Mouse (Mus musculus): Measurements from ENCODE around the gene Tnfrsf11a. TPM values are rescaled to one million over a fixed set of nuclear protein-coding genes. Genes with fewer than 3 reads are reported as not detected.
A peak's percentile ranks its signal among the peaks of the same experiment; 100 is the strongest.

Gene Tnfrsf11a
- polyA plus RNA-seq, 1 experiment: 4.0 TPM

DNA sequence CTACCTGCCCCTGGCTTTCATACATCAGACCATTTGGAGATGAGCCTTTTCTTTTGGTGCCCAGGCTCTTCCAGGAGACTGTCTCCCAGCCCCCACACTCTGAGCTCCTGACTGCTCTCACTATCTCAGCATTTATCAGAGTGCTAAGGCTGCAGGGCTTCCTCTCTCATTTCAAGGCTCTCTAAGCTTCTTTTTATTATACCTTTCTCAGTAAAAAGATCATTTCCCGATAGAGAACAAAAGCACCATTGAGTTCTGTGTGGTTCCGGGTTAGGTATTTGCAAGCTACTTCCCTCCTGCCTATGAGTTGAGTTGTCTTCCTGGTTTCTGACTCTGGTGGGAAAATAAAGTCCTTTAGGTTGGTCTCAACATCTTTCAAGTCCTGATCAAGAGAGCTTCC, 103.0 kb downstream of the Tnfrsf11a start:
- no peak overlapping the region for H3K4me3 ChIP-seq (ENCODE audit: insufficient read depth, low read length)
- no peak overlapping the region for H3K27ac ChIP-seq (ENCODE audit: insufficient read depth, low read length)
- no peaks in the 10 kb centered on the region for H3K4me1 ChIP-seq (ENCODE audit: control insufficient read depth, insufficient read depth, low read length)
- TF ChIP-seq CTCF (IDR thresholded peaks at IDR 0.05; ENCODE audit: extremely low read depth, insufficient read depth, low read length) (no peak), POLR2A (IDR thresholded peaks at IDR 0.05; ENCODE audit: extremely low read depth, insufficient read depth, low read length) (no peak)

DNA sequence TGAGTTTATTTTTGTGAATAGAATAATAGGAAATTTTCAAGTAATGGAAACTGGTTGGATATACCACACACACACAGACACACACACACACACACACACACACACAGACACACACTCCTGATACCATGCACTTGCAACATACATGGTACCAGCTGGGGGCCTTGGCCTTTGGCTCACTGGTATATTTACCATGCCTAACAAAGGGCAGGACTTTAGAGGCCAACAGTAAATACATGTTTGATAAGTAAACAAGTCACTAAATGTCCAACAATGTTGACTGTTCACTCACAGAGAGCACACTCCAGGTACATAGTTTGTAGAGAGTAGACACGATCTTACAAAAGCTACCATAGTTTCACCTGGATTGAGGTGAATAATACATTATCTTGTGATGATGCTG, 104.6 kb downstream of the Tnfrsf11a start:
- H3K4me3 ChIP-seq (ENCODE audit: insufficient read depth, low read length): no peak overlapping the region
- H3K27ac ChIP-seq (ENCODE audit: insufficient read depth, low read length): no peak overlapping the region
- TF ChIP-seq CTCF (IDR thresholded peaks at IDR 0.05; ENCODE audit: extremely low read depth, insufficient read depth, low read length) (no peak), POLR2A (IDR thresholded peaks at IDR 0.05; ENCODE audit: extremely low read depth, insufficient read depth, low read length) (no peak)
- H3K4me1 ChIP-seq (ENCODE audit: control insufficient read depth, insufficient read depth, low read length): no peaks in the 10 kb centered on the region

- no peak overlapping the region for H3K27ac ChIP-seq (ENCODE audit: insufficient read depth, low read length)
- H3K4me3 ChIP-seq (ENCODE audit: insufficient read depth, low read length): no peak overlapping the region
- no peak for TF ChIP-seq CTCF (IDR thresholded peaks at IDR 0.05; ENCODE audit: extremely low read depth, insufficient read depth, low read length)
- no peak for TF ChIP-seq POLR2A (IDR thresholded peaks at IDR 0.05; ENCODE audit: extremely low read depth, insufficient read depth, low read length)
Observed at GRCm38 (mm10) chr1:105885575-105885974, 105.1 kb downstream of the Tnfrsf11a start.

DNA sequence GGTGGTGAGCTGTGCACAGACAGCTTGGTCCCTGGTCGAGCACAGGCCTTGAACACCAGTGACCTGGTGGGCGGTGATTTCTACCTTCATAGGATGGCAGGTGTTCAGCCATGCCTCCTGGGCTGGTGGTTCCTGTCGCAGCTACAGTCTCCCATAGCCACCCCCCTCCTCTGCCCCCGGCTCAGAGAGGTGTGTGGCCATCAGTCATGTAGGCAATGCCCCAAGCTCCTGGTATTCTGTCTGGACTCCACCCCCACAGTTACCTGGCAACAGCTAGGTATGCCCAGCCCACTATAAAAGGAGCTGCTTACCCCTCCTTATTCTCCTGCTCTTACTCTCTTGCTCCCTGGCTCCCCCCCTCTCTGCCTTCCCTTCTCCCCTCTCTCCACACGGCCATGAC, 105.8 kb downstream of the Tnfrsf11a start:
- TF ChIP-seq POLR2A (IDR thresholded peaks at IDR 0.05; ENCODE audit: extremely low read depth, insufficient read depth, low read length) (no peak), CTCF (IDR thresholded peaks at IDR 0.05; ENCODE audit: extremely low read depth, insufficient read depth, low read length) (no peak)
- no peak overlapping the region for H3K27ac ChIP-seq (ENCODE audit: insufficient read depth, low read length)
- H3K4me3 ChIP-seq (ENCODE audit: insufficient read depth, low read length): no peak overlapping the region
- no peaks in the 10 kb centered on the region for H3K4me1 ChIP-seq (ENCODE audit: control insufficient read depth, insufficient read depth, low read length)

More at GRCm38 (mm10) chr1:105885575-105885974, 105.1 kb downstream of the Tnfrsf11a start:
- H3K4me1 ChIP-seq (ENCODE audit: control insufficient read depth, insufficient read depth, low read length): no peaks in the 10 kb centered on the region

DNA sequence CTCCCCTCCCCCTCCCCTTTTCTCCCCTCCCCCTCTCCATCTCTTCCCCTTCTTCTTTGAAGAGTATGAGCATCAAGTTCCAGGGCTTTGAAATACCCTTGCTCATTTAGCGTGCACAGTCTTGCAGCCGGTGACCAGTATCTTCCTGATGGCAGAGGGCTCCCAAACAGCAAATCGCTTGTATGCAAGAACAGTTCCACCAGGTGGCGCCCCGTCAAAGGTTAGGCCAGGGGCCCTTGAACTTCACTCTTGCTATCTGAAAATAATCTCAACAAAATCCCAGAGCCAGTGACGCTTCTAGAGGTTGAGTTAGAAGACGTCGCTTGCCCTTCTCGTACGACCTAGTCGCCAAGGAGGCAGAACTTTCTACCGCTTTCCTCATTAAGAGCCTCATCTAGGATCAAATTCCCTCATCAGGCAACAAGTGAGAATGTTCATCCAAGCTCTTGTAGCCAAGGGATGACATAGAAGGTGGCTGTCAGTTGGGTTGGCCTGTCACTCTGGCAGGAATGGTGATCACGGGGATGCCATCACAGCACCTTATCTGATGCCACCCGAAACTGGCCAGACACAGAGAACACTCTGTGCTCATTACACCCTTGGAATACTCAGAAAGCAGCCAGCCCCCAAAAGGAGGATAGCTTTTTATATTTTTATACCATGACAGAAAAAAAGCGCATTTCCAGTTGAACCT, 110.7 kb downstream of the Tnfrsf11a start:
- H3K4me3 ChIP-seq (ENCODE audit: insufficient read depth, low read length): no peak overlapping the region
- H3K4me1 ChIP-seq (ENCODE audit: control insufficient read depth, insufficient read depth, low read length): no peaks in the 10 kb centered on the region
- H3K27ac ChIP-seq (ENCODE audit: insufficient read depth, low read length): no peak overlapping the region
- peak; percentile 60 for TF ChIP-seq CTCF (IDR thresholded peaks at IDR 0.05; ENCODE audit: extremely low read depth, insufficient read depth, low read length)
- no peak for TF ChIP-seq POLR2A (IDR thresholded peaks at IDR 0.05; ENCODE audit: extremely low read depth, insufficient read depth, low read length)

GRCm38 (mm10) chr1:105895019-105895418, 114.5 kb downstream of the Tnfrsf11a start:
- no peak overlapping the region for H3K27ac ChIP-seq (ENCODE audit: insufficient read depth, low read length)
- no peaks in the 10 kb centered on the region for H3K4me1 ChIP-seq (ENCODE audit: control insufficient read depth, insufficient read depth, low read length)
- TF ChIP-seq POLR2A (IDR thresholded peaks at IDR 0.05; ENCODE audit: extremely low read depth, insufficient read depth, low read length) (no peak), CTCF (IDR thresholded peaks at IDR 0.05; ENCODE audit: extremely low read depth, insufficient read depth, low read length) (no peak)
- H3K4me3 ChIP-seq (ENCODE audit: insufficient read depth, low read length): no peak overlapping the region

Other genes starting within 250 kb of the Tnfrsf11a start
- gene Pign, start 117.0 kb upstream of the Tnfrsf11a start, polyA plus RNA-seq (2012; rRNA removed): 18.4 and 19.7 TPM in 2 replicates
- gene Relch, start 116.9 kb upstream of the Tnfrsf11a start, polyA plus RNA-seq (2012; rRNA removed): 39.6 and 40.3 TPM in 2 replicates
- 18.7 and 19.6 TPM in 2 replicates for gene Zcchc2, start 209.7 kb downstream of the Tnfrsf11a start, polyA plus RNA-seq (2012; rRNA removed)